Mouse (Mus musculus) layer of hippocampus, adult 9-10 months (tissue): ENCODE data around the gene Adcy4.

Experiments used
- DNase-seq: peaks from one replicate; pipeline ENCODE4 v3.0.0; 2022; ENCODE audit warnings: low spot score

Gene Adcy4

DNA sequence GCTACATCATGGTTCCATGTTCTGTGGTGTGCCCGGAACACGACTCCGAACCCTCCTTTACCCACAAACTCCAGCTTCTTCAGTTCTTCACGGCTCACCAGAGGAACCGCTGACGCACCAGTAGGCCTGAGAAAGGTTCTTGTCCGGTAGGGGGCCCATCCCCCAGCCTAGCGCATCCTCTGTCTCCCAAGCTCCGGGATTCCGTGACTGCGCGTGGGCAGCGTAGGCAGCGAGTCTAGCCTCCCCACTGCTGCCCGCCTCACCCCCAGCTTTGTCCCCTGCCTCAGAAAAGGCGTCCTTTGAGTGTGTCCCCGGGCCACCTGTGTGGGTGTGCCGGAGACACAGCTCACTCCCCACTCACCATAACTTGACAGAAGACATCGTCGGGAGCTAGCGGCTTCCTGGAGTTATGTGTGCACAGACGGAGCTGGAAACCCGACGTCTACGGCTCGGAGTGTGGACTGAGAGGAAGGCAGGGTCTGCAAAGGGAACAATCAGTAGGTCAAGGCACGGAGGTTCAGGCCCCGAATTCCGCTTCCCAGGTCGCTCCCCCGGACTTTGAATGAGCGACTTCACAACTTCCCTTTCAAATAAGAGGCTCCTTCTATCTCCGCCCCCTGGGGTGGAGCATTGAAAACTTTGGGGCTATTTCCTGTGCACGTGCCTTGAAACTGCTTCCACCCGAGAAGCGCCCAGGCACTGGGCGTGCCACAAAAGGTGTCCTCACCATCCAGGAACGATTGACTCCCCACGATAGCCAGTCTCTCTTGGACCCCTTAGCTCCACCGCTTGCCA lies 4.6 kb upstream of the Adcy4 start, which contains the start of gene Ripk3:
TSS of gene Ripk3 (minus strand) at position 610 of the 795 bp plus-strand sequence.
- no peak for DNase-seq

GRCm38 (mm10) chr14:55787731-55788130 lies 3.8 kb upstream of the Adcy4 start:
- no peak for DNase-seq

DNA sequence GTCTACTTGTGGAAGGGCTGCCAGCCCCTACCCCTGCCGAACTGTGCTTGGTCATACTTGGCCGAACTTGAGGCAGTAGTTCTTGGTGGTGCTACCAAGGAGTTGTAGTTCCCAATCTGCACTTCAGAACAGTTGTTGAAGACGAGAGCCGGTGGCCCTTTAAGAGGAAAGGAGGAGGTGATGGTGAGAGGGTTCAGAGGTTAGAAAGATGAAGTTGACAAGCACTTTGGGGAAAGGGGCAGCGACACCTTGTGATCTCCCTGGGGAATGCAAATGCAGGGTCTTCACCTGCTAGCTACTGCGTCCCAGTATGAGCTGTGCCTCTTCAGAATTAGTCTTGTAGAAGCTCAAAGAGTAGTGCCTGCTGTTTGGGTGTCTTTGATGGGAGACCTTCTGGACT lies 1.3 kb upstream of the Adcy4 start:
- no peak for DNase-seq

DNA sequence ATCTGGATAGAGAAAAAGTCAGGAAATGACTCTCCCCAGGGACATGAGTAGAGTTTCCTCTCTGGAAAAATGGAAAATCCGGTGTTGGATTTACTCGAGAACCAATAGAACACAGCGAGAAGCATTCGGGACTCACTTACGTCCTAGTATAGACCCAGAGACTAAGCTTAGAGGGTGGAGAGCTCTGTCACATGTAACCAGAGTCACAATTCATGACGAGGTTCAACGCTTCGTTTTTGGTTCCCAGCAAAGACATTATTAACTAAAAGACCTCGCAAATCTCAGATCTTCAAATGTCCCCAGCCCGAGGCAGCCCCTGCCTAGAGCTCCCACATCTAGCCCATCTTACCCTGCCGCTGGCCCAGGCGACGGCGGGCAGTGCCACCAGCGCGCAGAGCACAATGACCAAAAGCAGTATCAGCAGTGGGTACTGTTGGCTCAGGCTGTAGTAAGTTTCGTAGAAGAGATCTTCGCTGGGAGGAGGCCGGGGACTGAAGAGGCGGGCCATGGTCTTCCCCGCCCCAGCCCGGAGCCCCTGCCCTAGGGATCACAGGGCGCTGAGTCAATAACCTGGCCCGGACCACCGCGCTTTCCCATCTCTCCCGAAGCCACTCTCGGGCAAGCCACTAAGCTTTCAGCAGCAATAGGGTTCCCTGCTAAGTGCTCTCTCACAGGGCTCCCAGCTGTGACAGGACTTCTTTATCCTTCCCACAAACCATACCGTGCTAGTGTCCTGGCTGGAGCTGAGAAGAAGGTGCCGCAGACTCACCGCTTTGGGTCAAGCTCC lies 531 bp downstream of the Adcy4 start:
- DNase-seq, result no peak

DNA sequence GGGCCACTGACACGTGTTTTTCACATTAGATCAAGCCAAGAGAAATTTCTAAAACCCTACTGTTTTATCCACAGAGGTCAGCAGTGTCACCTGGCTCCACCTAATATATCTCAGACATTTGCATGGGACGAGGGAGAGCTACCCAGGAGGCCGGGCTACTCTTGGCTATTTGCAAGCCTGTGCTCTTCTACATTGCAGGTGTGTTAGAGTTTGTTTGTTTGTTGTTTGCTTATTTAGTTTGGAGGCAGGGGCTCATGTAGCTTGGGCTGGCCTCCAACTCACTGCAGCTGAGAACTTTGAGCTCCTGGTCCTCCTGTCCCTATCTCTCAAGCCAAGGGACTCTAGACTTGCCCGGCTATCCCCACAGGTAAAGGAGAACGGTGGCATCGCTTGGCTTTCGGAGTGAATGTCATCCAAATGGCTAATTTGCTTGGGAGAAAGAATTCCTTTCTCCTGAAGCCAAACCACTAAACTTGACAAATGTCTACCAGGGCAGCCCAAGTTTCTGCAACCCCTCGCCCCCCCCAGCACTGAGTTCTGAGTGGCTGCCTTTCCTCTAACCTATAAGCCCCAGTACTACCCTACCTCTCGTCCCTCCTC lies 1.4 kb downstream of the Adcy4 start:
- DNase-seq, result no peak

DNA sequence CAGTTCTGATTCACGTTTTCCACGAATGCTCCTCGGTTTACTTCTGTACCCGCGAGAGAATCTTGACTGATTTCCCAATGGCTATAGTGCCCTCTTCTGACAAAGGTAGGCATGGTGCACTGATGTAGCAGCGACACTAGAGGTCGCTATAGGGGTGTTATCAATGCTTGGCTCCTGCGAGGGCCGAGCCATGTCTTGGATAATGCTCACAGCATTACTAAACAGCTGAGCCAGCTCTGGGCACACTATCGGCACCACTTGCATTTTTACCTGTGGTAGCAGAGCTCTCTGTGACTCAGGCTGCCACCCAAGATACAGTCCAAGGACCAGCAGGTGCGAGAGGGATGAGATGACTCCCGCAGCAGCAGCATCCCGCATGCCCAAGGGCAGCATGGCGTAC lies 2.6 kb downstream of the Adcy4 start:
- DNase-seq, result peak; percentile 55

GRCm38 (mm10) chr14:55780736-55781135 lies 3.2 kb downstream of the Adcy4 start:
- DNase-seq, result no peak

DNA sequence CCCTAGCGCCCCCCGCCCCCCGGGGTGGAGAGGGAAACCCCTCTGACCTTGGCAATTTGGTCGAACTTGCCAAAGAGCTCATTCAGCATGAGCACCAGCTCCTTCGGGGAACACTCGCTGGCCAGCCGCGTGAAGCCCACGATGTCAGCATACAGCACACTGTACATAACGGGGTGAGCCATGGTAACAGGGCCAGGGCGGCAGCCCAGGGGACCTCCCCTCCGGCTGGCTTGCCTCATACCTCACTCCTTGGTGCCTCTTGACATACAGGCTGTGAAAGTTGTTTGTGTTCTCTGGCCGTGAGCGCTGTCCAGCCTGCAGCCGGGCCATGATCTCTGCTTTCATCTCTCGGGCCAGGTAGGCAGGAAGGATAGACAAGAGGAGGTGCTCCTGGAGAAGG lies 4.2 kb downstream of the Adcy4 start:
- no peak for DNase-seq

DNA sequence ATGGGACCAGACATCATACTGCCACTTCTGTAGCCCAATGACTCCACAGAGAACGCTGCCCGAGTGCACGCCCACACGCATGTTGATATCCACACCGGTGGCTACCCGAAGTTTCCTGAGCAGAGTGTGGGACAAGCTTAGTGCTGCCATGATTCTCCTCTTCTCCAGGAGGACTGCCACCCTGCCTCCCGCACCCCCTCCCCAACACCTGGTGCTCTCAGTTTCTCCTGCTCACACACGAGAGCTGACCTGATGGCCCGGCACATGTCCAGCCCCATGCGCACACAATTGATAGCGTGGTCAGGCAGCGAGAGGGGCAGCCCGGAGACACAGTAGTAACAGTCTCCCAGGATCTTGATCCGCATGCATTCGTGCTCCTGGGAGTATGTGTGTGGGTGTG lies 5.2 kb downstream of the Adcy4 start:
- DNase-seq, result no peak

GRCm38 (mm10) chr14:55777806-55778205 lies 6.1 kb downstream of the Adcy4 start:
- no peak for DNase-seq

DNA sequence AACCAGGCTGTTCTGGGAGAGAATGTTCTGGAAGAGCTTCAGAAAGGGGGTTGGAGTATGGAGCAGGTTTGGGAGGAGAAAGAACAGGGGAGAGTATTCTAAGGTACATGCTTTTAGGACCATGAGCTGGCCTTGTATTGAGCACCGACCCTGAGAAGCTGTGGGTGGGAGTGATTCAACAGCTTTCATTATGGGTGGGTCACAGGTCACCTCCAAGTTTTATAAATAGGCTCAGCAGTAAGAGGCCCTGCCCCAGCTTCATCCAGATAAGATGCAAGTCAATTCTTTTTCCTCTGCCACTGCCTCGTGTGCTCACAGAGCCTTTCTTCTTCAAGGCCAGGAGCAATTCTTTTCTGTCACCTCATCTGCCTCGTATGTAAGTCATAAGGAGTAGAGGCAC lies 6.7 kb downstream of the Adcy4 start:
- DNase-seq, result no peak

DNA sequence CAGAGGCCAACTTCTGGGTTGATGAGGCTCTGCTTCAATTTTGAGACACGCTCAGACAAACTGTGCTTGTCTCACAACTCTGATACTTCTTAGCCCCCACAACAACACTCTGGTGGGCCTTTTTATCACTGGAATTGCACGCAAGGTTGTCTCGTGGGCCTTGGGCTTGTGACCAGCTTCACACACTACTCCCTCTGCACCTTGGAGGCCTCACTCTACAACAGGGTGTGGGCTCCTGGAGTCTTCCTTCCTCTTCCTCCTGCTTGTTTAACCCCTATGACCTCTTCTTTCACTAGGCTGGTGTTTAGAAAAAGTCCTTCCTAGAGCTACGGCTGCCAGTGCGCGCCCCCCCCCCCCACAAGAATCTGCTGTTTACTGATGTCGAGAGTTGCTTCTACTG lies 7.2 kb downstream of the Adcy4 start:
- no peak for DNase-seq

- DNase-seq, result no peak
Observed at GRCm38 (mm10) chr14:55769087-55769703, 14.7 kb downstream of the Adcy4 start.

DNA sequence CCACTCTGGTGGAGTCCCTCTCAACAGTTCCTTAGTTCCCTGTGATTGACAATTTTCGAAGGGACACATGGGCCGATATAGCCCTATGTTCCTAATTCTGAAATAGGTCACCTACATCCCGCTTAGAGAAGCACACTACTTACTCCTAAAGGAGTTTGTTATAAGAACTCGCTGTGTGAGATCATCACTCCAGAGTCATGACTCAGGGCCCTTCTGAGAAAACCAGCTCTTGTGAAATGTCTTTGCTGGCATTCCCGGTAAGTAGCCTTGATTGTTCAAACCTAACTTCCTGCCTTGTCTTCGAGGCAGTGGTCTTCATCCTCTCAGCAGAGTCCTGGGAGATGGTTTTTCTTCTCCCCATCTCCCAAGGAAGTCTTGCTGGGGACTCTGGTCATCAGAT lies 15.3 kb downstream of the Adcy4 start:
- no peak for DNase-seq

DNA sequence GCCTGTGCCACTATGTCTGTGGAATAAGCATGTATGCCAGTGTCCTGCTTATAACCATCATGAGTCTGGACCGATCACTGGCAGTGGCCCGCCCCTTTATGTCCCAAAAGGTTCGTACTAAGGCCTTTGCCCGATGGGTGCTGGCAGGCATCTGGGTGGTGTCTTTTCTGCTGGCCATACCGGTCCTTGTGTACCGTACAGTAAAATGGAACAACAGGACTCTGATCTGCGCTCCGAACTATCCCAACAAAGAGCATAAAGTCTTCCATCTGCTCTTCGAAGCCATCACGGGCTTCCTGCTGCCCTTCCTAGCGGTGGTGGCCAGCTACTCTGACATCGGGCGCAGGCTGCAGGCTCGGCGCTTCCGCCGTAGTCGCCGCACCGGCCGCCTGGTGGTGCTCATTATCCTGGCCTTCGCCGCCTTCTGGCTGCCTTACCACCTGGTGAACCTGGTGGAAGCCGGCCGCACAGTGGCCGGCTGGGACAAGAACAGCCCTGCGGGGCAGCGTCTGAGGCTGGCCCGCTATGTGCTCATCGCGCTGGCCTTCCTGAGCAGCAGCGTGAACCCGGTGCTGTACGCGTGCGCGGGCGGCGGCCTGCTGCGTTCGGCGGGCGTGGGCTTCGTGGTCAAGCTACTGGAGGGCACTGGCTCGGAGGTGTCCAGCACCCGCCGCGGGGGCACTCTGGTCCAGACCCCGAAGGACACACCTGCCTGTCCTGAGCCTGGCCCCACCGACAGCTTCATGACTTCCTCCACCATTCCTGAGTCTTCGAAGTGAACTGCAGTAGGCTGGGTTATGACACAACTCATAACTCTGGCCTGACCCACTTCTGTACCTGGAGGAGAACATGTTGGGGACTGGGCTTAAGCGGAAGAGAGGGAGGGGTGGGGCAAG lies 16.1 kb downstream of the Adcy4 start:
- no peak for DNase-seq

GRCm38 (mm10) chr14:55765696-55766095 lies 18.2 kb downstream of the Adcy4 start, which contains the start of gene Ltb4r1:
TSS of gene Ltb4r1 (plus strand) at chr14:55765962.
- no peak for DNase-seq

- DNase-seq, result no peak
Observed at GRCm38 (mm10) chr14:55763166-55763565, 20.7 kb downstream of the Adcy4 start.

DNA sequence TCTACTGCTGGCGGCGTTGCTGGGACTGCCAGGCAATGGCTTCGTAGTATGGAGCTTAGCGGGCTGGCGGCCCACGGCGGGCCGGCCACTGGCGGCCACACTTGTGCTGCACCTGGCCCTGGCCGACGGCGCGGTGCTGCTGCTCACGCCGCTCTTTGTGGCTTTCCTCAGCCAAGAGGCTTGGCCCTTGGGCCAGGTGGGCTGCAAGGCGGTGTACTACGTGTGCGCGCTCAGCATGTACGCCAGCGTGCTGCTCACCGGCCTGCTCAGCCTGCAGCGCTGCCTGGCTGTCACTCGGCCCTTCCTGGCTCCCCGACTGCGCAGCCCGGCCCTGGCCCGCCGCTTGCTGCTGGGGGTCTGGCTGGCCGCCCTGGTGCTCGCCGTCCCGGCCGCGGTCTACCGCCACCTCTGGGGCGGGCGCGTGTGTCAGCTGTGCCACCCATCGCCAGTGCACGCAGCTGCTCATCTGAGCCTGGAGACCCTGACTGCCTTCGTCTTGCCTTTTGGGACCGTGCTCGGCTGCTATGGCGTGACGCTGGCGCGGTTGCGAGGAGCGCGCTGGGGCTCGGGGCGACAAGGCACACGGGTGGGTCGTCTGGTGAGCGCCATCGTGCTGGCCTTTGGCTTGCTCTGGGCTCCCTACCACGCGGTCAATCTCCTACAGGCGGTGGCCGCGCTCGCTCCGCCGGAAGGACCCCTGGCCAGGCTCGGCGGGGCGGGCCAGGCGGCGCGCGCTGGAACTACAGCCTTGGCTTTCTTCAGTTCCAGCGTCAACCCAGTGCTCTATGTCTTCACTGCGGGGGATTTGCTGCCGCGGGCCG lies 21.7 kb downstream of the Adcy4 start:
- DNase-seq, result no peak

- no peak for DNase-seq
Observed at GRCm38 (mm10) chr14:55761163-55761562, 22.7 kb downstream of the Adcy4 start, which contains the start of gene Ltb4r2. TSS of gene Ltb4r2 (plus strand) at chr14:55761428.

DNA sequence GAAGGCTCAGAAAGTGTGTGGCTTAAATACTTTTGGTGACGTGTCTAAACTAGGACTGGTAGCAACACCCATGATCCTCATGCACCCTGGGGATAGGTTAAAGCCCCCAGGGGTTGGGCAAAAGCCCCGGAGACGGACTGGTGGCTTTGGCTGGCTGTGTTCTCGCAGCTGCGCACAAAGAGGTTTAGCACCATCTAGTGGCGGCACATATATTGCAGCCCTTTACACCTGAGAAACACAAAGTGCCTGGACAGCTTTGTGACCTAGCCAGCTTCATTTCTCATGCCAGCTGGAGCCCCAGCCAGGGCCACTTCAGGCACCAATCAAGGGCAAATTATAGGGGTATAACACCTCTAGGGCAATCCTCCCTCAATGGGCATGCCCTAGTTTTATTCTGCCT lies 23.7 kb downstream of the Adcy4 start:
- peak; percentile 81 for DNase-seq
